Mouse (Mus musculus): Measurements from ENCODE around the gene Syn2.

Syn2 gene

DNA sequence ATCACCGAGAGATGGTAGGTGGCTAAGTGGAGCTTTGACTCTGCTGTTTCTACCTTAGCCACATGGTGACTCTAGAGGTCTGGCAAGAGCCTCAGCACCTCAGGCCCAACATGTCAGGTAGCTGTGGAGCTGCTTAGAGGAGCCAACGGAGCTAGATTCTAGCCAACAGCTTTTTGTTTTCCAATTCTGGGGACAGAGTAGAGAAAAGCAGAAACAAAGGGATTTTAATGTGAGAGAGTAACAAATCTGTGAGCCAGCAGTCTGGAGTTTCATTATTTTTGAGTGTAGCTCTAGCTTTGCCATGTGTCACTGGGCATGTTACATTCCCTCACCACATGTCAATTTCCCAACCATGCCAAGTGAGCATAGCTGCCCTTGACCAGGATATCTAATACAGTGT is 109.5 kb downstream of the Syn2 start:
- no peak for ATAC-seq (ENCODE audit: low TSS enrichment)

DNA sequence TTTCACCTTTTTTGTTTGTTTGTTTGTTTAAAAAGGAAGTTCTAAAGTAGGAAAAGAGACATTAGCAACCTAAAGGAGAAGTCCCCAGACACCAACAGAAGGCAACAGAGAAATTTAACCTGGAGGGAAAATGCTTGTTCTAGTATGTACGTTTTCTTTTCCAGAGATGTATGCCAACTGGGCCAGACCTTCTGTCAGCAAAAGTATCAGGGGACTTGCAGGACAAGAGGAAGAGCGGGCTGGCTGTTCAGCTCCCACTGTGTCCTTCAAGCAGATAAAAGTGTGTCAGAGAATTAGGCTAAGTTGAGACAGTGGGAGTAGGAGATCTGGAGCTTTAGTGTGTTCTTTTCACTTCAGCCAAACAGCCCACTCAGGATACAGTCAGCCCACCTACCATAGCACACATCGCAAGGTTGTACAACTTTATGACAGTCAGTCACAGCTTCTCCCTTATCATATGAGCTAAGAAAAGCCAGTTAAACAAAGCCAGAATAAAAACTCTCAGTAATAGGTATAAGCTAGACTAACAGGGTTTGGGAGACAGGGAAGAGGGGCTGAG is 110.9 kb downstream of the Syn2 start:
- peak; percentile 53; the same call in 1 of the 2 replicates for ATAC-seq (ENCODE audit: low TSS enrichment)

DNA sequence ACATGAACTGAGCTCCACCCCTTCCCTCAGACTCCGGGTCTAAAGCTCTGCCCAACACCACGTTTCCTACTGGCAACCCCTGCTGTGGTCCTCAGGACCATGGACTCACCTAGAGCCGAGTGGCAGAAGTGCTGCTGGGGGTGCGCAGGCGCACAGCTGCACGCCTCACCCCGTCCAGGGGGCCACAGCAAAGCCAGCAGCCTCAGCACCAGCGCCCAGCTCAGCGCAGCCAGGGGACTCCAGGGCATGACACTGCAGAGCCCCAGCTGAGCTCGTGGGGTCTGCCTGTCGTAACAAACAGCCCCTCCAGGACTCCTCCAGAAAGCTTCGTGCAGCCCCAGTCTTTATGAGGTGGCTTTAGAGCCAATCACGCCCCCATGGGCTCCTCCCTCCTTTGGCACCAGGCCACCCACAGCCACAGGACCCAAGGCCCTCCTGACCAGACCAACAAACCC is 116.9 kb downstream of the Syn2 start:
- ATAC-seq (ENCODE audit: low TSS enrichment): no peak

DNA sequence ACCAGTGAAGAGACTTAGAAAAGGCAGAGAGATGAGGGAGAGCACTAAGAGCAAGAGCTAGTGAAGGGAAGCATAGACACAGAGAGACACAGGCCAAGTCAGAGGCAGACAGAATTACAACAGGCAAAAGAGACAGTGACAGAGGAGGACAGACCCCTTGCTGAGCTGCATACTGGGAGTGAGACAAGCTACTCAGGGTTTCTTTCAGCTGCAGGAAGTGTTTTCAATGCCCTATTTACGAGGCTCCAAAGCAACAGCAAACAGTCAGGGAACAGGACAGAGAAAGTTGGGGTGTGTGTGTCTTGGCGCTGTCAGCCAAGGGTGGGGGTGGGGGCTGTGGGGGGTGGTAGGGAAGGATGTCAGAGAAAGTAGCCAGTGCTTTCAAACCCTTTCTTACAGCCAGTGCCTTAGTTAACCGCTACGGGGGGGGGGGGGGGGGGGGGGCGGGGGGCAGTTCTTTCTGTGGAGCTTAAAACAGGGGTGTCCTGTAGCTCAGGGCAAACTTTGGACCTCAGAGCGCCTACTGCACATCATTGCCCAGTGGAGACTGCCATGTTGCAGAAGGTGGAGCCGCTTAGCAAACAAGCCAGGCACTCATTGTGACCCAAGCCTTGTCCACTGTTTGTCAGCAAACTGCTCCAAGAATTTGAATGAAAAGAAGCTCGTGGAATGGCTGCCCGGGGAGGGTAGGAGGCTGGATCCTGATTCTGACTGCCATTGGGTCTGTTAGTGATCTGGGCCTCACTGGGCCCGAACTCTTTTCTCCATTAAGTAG is 117.6 kb downstream of the Syn2 start, which contains the start of gene Timp4:
Gene Timp4, minus strand, starts transcription at position 107 of the 775 bp plus-strand sequence.
- ATAC-seq (ENCODE audit: low TSS enrichment): 0 out of 2 replicates have a peak, but pooled peaks have one; percentile 20

DNA sequence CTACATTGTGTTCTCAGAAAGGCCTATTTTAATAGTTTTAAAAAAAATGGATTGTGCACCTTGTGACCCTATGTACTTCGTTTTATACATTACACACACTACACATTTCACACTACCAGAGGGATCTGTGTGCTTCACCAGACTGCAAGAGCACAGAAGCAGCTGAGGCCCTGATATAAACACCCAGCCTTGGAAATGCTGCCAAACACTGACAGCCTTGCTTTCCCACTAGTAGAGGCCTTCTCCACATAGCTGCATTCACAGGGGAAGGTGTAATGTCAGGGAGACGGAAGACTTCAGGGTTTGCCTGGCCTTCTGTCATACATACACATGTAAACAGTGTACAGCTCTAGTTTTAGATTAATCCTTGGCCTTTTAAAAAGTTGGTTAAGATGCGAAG is 120.5 kb downstream of the Syn2 start:
- ATAC-seq (ENCODE audit: low TSS enrichment): peak; percentile 38; the same call in 1 of the 2 replicates

DNA sequence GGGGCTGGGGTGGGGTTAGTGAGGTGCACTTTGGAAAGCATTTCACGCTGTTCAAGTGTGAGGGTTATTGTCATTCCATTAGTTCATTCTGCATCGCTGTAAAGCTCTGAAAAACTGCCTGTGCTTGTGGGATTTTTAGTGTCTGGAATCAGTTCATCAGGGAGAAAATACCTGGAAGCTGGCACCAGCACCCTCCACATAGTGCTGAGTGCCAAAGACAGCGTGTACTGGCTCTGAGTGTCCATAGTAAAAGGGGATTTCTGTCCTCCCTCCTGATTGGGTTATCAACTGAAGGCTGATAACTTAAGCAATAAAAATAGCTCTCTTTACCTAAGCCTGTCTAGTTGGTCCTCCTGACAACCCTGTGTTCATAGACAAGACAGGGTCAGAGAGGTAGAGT is 125.8 kb downstream of the Syn2 start:
- no peak for ATAC-seq (ENCODE audit: low TSS enrichment)

DNA sequence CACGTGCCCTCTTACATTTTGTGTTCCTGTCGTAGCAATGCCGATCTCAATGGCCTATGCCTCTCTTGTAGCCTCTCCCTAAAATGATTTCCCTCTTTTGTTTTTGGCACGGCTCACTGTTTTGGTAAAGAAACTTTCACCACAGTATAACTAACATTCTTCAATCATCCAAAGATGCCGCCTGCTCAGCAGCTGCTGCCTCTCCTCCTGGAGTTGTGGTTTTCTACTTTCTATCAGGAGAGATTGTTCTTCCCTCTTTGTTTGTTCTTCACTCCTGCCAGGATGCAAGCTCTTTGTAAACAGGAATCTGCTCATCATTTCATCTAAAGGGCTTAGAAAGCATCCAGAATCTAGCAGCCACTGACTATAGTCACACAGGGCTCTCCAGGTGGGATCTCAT is 132.1 kb downstream of the Syn2 start:
- ATAC-seq (ENCODE audit: low TSS enrichment): no peak

DNA sequence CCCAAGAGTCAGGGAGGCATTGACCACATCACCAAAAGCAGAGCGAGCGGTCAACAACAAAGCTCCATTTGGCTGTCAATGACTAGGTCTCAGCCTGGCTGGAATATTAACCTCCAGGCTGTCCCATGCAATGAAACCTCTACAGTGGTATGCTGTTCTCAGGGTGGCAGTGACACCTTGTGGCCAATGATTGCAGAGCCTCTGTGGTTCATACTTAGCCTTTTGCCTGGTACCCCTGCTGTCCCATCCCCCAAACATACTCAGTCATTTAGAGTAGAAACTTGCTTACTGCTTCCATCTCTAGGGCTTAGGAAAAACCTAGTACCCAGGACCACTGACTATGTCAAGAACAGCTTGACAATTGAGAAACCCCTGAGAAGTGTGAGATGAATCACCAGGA is 133.2 kb downstream of the Syn2 start:
- peak; percentile 84 for ATAC-seq (ENCODE audit: low TSS enrichment)

DNA sequence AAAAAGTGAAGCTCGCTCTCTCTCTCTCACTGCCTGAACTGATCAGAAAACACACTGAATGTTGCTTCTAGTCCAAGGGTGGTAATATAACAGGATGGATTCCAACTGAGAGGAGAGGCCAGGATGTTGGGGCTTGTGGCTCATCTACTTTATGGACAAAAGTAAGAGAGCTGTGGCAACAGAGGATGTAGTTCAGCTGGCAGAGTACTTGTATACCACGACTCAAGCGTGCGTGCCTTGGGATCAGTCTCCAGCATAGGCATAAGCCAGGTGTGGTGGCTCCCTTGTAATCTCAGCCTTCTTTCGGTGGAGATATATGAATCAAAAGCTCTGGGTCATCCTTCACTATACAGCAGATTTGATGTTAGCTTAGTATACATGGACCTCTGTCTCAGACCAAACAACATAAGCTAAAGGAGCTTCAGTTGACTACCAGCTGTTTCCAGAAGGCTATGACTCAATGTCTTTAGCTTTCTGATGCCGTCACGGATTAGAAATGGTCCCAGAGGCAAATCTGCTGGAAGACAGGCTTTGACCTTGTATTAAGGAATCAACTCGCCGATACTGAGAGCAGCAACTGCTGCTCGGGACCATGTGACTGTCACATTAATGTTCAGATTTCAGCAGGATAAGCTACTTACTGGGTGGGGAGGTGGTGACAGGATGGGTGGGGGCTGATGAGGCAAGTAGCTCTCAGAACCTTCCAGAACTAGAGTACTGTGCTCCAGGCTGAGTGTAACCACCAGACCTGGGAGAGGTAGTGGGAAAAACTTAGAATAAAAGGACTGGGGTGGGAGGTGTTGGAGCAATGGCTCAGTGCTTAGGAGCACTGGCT is 134.1 kb downstream of the Syn2 start:
- ATAC-seq (ENCODE audit: low TSS enrichment): no peak

DNA sequence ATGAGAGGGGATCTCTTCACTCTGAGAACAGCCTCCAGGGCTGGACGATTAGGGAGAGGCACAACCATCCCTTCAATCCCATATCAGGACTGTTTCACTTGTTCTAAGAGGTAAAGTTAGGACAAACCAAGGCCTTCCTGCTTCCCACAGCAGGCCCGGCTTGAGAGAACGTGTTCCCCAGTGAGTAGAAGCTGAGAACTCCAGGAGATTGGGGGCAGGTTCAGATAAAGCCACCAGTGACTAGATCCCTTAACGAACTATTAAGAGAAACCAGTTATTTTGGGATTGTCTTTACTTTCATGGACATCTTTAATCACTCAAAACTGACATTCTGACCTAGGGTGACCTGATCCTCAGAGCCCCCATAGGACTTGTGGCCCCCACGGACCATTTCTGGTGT is 134.9 kb downstream of the Syn2 start:
- no peak for ATAC-seq (ENCODE audit: low TSS enrichment)

DNA sequence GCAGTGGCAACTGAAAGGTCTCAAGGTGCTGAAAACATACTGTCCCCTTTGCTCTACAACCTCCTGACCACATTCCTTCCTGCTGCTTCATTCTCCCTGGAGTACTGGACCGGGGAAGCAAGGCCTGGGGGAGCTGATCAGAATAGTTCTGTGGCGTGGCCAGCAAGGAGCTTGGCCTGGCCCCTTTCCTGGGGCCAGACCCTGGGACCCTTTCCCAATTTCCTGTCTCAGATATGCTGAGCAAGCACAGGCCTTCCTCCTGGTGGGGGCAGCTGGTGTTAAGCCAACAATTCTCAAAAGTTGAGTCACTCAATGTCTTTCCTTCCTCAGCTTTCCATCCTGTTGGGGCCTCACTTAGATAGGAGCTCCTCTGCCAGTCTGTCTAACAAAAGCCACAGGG is 135.4 kb downstream of the Syn2 start:
- no peak for ATAC-seq (ENCODE audit: low TSS enrichment)

DNA sequence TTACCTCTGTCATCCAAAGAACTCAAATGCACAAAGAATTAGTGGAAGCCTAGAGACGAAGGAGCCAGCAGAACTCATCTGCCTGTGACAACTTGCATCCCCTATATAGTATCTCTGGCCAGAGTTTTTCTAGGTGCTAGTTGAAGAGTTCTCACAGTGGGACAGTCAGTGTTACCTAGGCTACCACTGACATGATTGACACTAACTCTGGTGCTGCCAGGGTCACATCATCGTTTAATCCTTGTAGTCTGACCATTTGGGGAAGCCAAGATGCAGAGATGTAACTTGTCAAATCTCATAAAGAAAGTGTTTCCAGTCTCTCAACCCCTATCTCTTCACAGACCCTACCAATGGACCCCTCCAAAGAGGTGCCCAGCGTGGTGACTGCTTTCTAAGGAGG is 136.6 kb downstream of the Syn2 start:
- no peak for ATAC-seq (ENCODE audit: low TSS enrichment)

DNA sequence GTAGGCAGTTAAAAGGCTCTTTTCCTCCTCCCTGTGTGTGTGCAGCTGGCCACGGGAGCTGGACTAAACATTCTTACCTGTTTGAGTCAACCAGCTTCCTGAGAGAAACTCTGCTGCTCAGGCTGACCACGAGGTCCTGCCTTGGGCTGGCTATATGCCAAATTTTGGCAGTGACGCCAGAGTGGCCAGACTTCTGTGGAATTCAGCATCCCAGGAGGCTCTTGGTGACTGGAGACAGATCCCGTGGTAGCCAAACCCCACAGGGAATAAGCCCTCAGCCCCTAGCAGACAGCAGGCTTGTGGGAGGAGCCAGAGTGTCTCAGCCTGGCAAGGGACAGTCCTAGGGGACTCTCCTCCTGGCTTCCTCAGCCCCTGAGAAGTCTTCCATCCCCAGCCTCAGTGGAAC is 137.2 kb downstream of the Syn2 start:
- no peak for ATAC-seq (ENCODE audit: low TSS enrichment)

DNA sequence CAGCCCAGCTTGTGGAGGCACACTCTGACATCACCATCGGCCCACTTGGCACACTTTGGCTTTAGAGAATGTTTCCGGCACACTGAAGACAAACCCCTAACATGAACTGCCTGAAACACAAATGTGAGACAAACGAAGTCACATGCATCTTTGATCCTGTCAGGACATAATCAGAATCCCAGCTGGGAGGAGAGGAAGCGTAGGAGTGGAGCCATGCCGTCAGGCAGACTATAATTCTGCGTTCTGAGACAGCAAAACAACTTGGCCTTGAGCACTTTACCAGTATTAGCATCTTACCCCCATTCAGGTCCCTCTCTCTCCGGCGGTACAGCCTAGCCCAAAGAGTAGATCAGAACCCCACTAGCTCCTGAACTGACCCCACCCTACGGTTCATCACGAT is 138.6 kb downstream of the Syn2 start:
- peak; percentile 39; the same call in 1 of the 2 replicates for ATAC-seq (ENCODE audit: low TSS enrichment)

DNA sequence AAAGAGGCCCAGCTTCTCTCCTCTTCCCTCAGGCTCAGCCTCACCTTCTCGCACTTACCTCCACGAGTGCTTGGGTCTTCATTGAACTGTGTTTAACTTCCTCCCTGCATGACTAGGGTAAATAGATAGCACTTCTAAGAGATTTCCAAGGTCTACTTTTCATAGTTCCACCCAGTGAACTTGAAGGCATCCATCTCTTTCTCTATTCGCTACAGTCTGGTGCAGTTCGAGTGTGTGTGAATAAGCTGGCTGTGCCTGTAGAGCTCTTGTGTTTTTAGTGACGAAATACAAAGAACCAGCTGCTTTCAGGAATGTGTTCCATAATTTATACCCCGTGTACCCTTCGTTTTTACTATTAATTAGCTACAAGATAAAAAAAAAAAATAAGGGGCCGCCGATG is 140.0 kb downstream of the Syn2 start:
- ATAC-seq (ENCODE audit: low TSS enrichment): no peak

DNA sequence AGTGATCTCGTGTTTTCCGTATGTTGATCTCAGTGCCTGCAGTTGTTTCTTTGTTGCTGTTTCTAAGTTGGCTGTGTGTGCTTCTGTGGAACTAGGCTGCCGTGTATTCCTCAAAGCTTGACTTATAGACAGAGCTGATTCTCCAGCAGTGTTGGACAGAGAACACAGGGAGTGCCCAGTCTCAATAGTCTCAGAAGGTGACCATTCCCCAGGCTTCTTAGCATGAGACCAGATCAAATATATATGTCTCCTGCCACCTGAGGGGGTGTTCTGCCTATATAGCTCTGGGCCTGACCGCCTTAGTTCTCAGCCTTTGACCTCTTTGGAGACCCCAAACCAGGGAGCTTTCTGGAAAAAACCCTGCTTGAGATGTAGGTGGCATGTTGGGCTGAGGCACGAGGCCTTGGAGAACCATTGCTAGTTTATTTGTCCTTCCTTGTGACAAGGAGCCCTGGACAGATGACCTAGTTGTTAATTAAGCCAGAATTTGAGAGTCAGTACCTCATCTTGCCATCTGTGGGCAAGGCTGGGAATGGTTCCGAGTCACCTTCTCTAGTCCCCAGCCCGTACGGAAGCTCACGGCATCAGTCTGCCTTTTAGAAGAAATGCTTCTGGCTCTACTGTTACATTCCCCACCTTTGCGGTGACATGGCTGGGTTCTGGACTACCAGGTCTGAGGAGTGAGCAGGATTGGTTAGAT is 140.6 kb downstream of the Syn2 start:
- no peak for ATAC-seq (ENCODE audit: low TSS enrichment)

DNA sequence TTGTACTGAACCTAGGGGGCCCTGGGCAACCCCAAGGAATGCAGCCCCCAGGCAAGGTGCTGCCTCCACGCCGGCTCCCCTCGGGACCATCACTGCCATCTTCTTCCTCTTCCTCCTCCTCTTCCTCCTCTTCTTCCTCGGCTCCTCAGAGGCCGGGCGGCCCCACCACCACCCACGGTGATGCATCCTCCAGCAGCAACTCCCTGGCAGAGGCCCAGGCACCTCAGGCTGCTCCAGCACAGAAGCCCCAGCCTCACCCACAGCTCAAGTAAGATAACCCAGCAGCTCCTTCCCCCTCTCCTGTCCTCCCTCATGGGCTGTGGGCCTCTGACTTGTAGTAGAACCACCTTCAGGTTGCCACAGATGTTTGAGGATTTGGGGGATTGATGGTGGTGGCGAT is 143.4 kb downstream of the Syn2 start:
- peak; percentile 31; the same call in 1 of the 2 replicates for ATAC-seq (ENCODE audit: low TSS enrichment)

DNA sequence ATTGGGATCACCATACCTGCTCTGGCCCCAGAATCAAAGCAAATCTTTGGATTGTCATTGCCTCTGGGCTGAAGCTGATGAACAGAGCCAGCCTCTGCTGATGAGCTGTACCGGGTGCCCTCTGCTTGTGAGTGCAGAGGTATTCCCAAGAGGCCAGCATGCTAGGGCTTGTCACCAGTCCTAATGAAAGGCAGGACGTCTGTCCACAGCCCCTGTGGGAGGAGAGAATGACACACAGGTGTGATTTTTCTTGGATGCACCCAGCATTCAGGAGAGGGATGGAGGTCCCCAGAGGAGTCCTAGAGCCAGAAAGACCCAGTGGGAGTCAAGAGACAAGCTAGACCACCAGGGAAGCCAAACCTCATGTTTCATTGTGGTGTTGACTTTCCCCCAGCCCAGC is 144.9 kb downstream of the Syn2 start:
- ATAC-seq (ENCODE audit: low TSS enrichment): no peak

DNA sequence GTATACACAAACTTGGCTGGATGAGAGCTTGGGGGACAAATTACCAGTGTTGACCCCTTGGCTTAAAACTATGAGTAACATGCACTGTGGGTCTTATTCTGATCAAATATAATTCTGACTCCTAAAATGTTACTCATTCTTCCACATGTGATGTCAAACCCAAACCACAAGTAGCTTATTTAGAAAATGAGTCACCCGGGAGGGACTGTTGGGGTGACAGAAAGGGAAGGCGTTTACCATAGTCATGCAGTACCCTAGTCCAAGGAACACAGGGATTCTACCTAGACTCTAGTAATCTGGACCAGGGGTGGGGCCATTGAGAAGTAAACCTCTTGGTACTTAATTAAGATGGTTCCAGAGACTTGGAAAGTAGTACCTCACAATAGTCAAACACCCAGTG is 149.5 kb downstream of the Syn2 start:
- ATAC-seq (ENCODE audit: low TSS enrichment): no peak

DNA sequence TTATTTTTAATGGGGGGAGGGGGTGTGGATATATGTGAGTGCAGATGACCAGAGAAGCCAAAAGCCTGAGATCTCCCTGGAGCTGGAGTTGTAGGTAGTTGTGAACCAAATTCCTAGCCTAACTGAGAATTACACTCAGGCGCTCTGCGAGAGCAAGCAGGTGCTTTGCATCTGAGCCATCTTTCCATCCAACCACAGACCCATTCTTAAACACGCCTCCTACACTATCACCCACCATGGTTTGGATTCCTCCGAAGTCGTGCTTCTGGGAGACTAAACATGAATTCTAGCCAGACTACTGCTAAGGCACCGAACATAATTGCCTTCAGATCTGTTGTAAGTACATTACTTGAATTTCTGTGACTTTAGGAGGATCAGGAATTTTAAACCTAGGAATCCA is 151.7 kb downstream of the Syn2 start:
- ATAC-seq (ENCODE audit: low TSS enrichment): peak; percentile 87

DNA sequence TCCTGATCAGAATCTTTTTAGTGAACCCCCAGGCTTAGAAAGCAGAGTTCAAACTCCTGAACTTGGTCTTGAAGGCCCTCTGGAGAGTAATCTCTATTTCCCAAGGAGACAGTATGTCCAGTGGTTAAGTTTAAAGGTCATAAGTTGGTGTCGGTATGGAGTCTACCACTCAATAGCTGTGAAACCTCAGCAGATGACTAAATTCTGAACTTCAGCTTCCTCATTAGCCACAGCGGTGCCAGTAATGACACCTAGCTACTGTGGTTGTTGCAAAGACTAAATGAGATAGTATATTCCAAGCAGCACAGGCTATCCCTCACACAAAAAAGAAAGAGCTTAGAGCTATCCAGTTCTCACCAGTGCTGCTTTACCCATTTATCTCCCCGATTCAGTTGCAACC is 153.5 kb downstream of the Syn2 start:
- no peak for ATAC-seq (ENCODE audit: low TSS enrichment)

DNA sequence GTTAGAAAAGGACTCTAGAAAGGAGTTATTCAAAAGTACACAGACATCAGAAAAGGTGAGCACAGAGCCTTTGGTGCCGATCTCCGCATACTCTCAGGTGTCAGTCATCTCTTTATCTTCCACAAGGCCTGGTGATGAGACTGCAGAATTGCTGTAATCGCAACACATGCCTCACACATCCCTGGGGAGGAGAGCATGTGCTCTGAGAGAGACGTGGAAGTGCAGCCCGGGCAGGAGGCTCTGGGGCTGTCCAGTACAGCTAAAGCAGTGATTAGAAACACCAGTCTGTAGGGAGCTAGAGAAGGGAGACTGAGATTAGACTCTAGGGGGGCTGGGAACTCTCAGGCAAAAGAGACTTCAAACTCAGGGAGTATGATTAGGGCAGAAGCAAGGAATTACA is 155.9 kb downstream of the Syn2 start:
- ATAC-seq (ENCODE audit: low TSS enrichment): no peak
